Mouse (Mus musculus): Measurements from ENCODE around the gene Cda.

The Cda gene

GRCm38 (mm10) chr4:138370996-138371516, 3.3 kb upstream of the Cda start:
- ATAC-seq (ENCODE audit: insufficient number of reproducible peaks, low FRiP score, low TSS enrichment) = no peak

GRCm38 (mm10) chr4:138368498-138369260, 887 bp upstream of the Cda start:
- ATAC-seq (ENCODE audit: insufficient number of reproducible peaks, low FRiP score, low TSS enrichment) = no peak

GRCm38 (mm10) chr4:138366561-138366960, 1.2 kb downstream of the Cda start:
- ATAC-seq (ENCODE audit: insufficient number of reproducible peaks, low FRiP score, low TSS enrichment) = no peak

- no peak for ATAC-seq (ENCODE audit: insufficient number of reproducible peaks, low FRiP score, low TSS enrichment)
These were observed 4.3 kb downstream of the Cda start for GRCm38 (mm10) chr4:138363511-138363910.

GRCm38 (mm10) chr4:138362883-138363282, 4.9 kb downstream of the Cda start:
- ATAC-seq (ENCODE audit: insufficient number of reproducible peaks, low FRiP score, low TSS enrichment) = no peak

GRCm38 (mm10) chr4:138361370-138361821, 6.4 kb downstream of the Cda start:
- peak; percentile 86 for ATAC-seq (ENCODE audit: insufficient number of reproducible peaks, low FRiP score, low TSS enrichment)

- ATAC-seq (ENCODE audit: insufficient number of reproducible peaks, low FRiP score, low TSS enrichment) = no peak
These were observed 9.6 kb downstream of the Cda start for GRCm38 (mm10) chr4:138358176-138358575.

GRCm38 (mm10) chr4:138356551-138356950, 11.2 kb downstream of the Cda start:
- no peak for ATAC-seq (ENCODE audit: insufficient number of reproducible peaks, low FRiP score, low TSS enrichment)

GRCm38 (mm10) chr4:138356141-138356540, 11.7 kb downstream of the Cda start:
- no peak for ATAC-seq (ENCODE audit: insufficient number of reproducible peaks, low FRiP score, low TSS enrichment)

GRCm38 (mm10) chr4:138355496-138355895, 12.3 kb downstream of the Cda start:
- ATAC-seq (ENCODE audit: insufficient number of reproducible peaks, low FRiP score, low TSS enrichment) = no peak

- ATAC-seq (ENCODE audit: insufficient number of reproducible peaks, low FRiP score, low TSS enrichment) = no peak
These were observed 14.2 kb downstream of the Cda start for GRCm38 (mm10) chr4:138353438-138354171.

- ATAC-seq (ENCODE audit: insufficient number of reproducible peaks, low FRiP score, low TSS enrichment) = no peak
These were observed 15.1 kb downstream of the Cda start for GRCm38 (mm10) chr4:138352692-138353091.

- no peak for ATAC-seq (ENCODE audit: insufficient number of reproducible peaks, low FRiP score, low TSS enrichment)
These were observed 16.0 kb downstream of the Cda start for GRCm38 (mm10) chr4:138351821-138352220.

GRCm38 (mm10) chr4:138348716-138349115, 19.1 kb downstream of the Cda start:
- ATAC-seq (ENCODE audit: insufficient number of reproducible peaks, low FRiP score, low TSS enrichment) = no peak

GRCm38 (mm10) chr4:138347280-138347679, 20.5 kb downstream of the Cda start:
- no peak for ATAC-seq (ENCODE audit: insufficient number of reproducible peaks, low FRiP score, low TSS enrichment)

GRCm38 (mm10) chr4:138344891-138345545, 22.8 kb downstream of the Cda start:
- no peak; the same call in 1 of the 2 replicates for ATAC-seq (ENCODE audit: insufficient number of reproducible peaks, low FRiP score, low TSS enrichment)

GRCm38 (mm10) chr4:138343341-138343837, 24.4 kb downstream of the Cda start:
- peak; percentile 36; the same call in 1 of the 2 replicates for ATAC-seq (ENCODE audit: insufficient number of reproducible peaks, low FRiP score, low TSS enrichment)

GRCm38 (mm10) chr4:138342778-138343177, 25.0 kb downstream of the Cda start:
- ATAC-seq (ENCODE audit: insufficient number of reproducible peaks, low FRiP score, low TSS enrichment) = no peak

- no peak for ATAC-seq (ENCODE audit: insufficient number of reproducible peaks, low FRiP score, low TSS enrichment)
These were observed 25.7 kb downstream of the Cda start for GRCm38 (mm10) chr4:138342048-138342447.

GRCm38 (mm10) chr4:138341393-138341792, 26.4 kb downstream of the Cda start:
- ATAC-seq (ENCODE audit: insufficient number of reproducible peaks, low FRiP score, low TSS enrichment) = no peak

GRCm38 (mm10) chr4:138339963-138340362, 27.8 kb downstream of the Cda start:
- no peak for ATAC-seq (ENCODE audit: insufficient number of reproducible peaks, low FRiP score, low TSS enrichment)

Measured in cerebellum, adult (tissue).